1 mouse cellular context compared by ENCODE assay signal in genomic region chr16:38089447-38090170, GRCm38 (mm10).
TF ChIP-seq lines count a peak whose summit lies in the region.

No protein-coding gene starts in this region.

TF ChIP-seq in MEL, 35 proteins besides CTCF, POLR2A, EP300 and RAD21 (continued from another document):
- TF ChIP-seq E2F4 (IDR thresholded peaks at IDR 0.05; ENCODE audit: borderline replicate concordance, low read depth, low read length) (no peak), RCOR1 (IDR thresholded peaks at IDR 0.05; ENCODE audit: low read depth, low read length) (no peak), ZMIZ1 (IDR thresholded peaks at IDR 0.05; ENCODE audit: low read depth, low read length) (0 out of 2 replicates have a peak, but pooled peaks have one; percentile 46), ZNF384 (IDR thresholded peaks at IDR 0.05; ENCODE audit: low read depth, low read length) (no peak), NELFE (IDR thresholded peaks at IDR 0.05; ENCODE audit: low read depth, low read length) (peak; percentile 66), UBTF (IDR thresholded peaks at IDR 0.05; ENCODE audit: borderline replicate concordance, insufficient read depth, low read depth, low read length) (0 out of 2 replicates have a peak, but pooled peaks have one; percentile 26), NRF1 (IDR thresholded peaks at IDR 0.05; ENCODE audit: insufficient read depth, low read depth, low read length, poor library complexity, severe bottlenecking) (peak; percentile 64), CHD1 (IDR thresholded peaks at IDR 0.05; ENCODE audit: low read depth, low read length) (peak; percentile 67; the same call in 1 of the 2 replicates), TAL1 (IDR thresholded peaks at IDR 0.05; ENCODE audit: low read length) (no peak), TCF12 (IDR thresholded peaks at IDR 0.05; ENCODE audit: low read depth, low read length) (no peak)
